Comparison of ENCODE assay signal across 14 mouse cellular contexts in genomic region chr2:50101152-50101450, GRCm38 (mm10). TPM values are rescaled to one million over a fixed set of nuclear protein-coding genes. Genes with fewer than 3 reads are reported as not detected.
DNase-seq lines count a peak whose midpoint lies in the region; ATAC-seq and TF ChIP-seq lines count a peak whose summit lies in the region.
"Had no signal": no experiment of that assay in that cellular context is flagged by ENCODE, and none has a peak within 500 bp of the region (broad histone marks: within the 10 kb centered on the region; RNA-seq: fewer than 3 reads in every experiment).

No protein-coding gene starts in this region.

- H3K4me3 ChIP-seq in forebrain, embryonic 10.5 days: no peak overlapping the region
- H3K4me3 ChIP-seq in forebrain, postnatal 0 days (ENCODE audit: low read depth, low read length): no peak overlapping the region
- H3K4me3 ChIP-seq in kidney, embryonic 16.5 days (ENCODE audit: low read length): no peak overlapping the region
- no peak overlapping the region for H3K4me3 ChIP-seq in midbrain, embryonic 11.5 days (ENCODE audit: low read depth, low read length)
- no peak overlapping the region for H3K4me3 ChIP-seq in stomach, embryonic 16.5 days (replicated peaks; ENCODE audit: low read length)
- no peak overlapping the region for H3K4me3 ChIP-seq in liver, embryonic 11.5 days (ENCODE audit: low read depth, low read length)
- H3K4me3 ChIP-seq: liver, embryonic 13.5 days had no signal

- H3K36me3 ChIP-seq in forebrain, embryonic 10.5 days (replicated peaks): no peaks in the 10 kb centered on the region
- no peaks in the 10 kb centered on the region for H3K36me3 ChIP-seq in forebrain, postnatal 0 days (ENCODE audit: insufficient read depth)
- H3K36me3 ChIP-seq in kidney, embryonic 16.5 days (ENCODE audit: insufficient read depth, low read length): no peaks in the 10 kb centered on the region
- no peaks in the 10 kb centered on the region for H3K36me3 ChIP-seq in midbrain, embryonic 11.5 days (ENCODE audit: control insufficient read depth, insufficient read depth, low read length)
- no peaks in the 10 kb centered on the region for H3K36me3 ChIP-seq in stomach, embryonic 16.5 days (ENCODE audit: control insufficient read depth, insufficient read depth, low read length)
- no peaks in the 10 kb centered on the region for H3K36me3 ChIP-seq in liver, embryonic 11.5 days (ENCODE audit: control insufficient read depth, insufficient read depth, low read length)
- H3K36me3 ChIP-seq: liver, embryonic 13.5 days had no signal

- H3K27me3 ChIP-seq in forebrain, embryonic 10.5 days (ENCODE audit: poor library complexity, severe bottlenecking): no peaks in the 10 kb centered on the region
- H3K27me3 ChIP-seq in forebrain, postnatal 0 days (ENCODE audit: insufficient read depth, low read length): no peaks in the 10 kb centered on the region
- H3K27me3 ChIP-seq in kidney, embryonic 16.5 days (ENCODE audit: insufficient read depth, low read length): no peaks in the 10 kb centered on the region
- H3K27me3 ChIP-seq in midbrain, embryonic 11.5 days (ENCODE audit: control insufficient read depth, insufficient read depth, low read length): no peaks in the 10 kb centered on the region
- no peaks in the 10 kb centered on the region for H3K27me3 ChIP-seq in stomach, embryonic 16.5 days (ENCODE audit: control insufficient read depth, insufficient read depth, low read length)
- H3K27me3 ChIP-seq in liver, embryonic 11.5 days (replicated peaks; ENCODE audit: control insufficient read depth, insufficient read depth, low read length): no peaks in the 10 kb centered on the region
- H3K27me3 ChIP-seq: liver, embryonic 13.5 days; megakaryocyte, embryonic 14.5 days had no signal

- DNase-seq in forebrain, embryonic 10.5 days (ENCODE audit: extremely low spot score, low spot score): no peak
- DNase-seq in forebrain, postnatal 0 days: no peak
- no peak for DNase-seq in kidney, postnatal 14 days
- no peak for DNase-seq in midbrain, embryonic 11.5 days (ENCODE audit: low spot score, missing footprints)
- no peak for DNase-seq in liver, embryonic 11.5 days (ENCODE audit: low spot score)
- no peak for DNase-seq in liver
- DNase-seq: adrenal gland, postnatal 14 days; layer of hippocampus, postnatal 36 days; liver, embryonic 13.5 days; right cerebral cortex, postnatal 25 days; thymus, adult 18-20 months had no signal

- H3K4me2 ChIP-seq in forebrain, postnatal 0 days (ENCODE audit: low read depth): no peak overlapping the region
- no peak overlapping the region for H3K4me2 ChIP-seq in kidney, embryonic 16.5 days (replicated peaks; ENCODE audit: low read depth, low read length)
- no peak overlapping the region for H3K4me2 ChIP-seq in midbrain, embryonic 11.5 days
- H3K4me2 ChIP-seq in stomach, embryonic 16.5 days (ENCODE audit: low read depth, low read length): no peak overlapping the region
- no peak overlapping the region for H3K4me2 ChIP-seq in liver, embryonic 11.5 days
- H3K4me2 ChIP-seq: liver, embryonic 13.5 days had no signal

- H3K27ac ChIP-seq in forebrain, embryonic 10.5 days: peak overlapping the region; percentile 26; the same call in 1 of the 2 replicates
- no peak overlapping the region for H3K27ac ChIP-seq in forebrain, postnatal 0 days (ENCODE audit: low read depth, low read length)
- peak overlapping the region; percentile 79 for H3K27ac ChIP-seq in kidney, embryonic 16.5 days (ENCODE audit: low read length)
- peak overlapping the region; percentile 51; the same call in 1 of the 2 replicates for H3K27ac ChIP-seq in midbrain, embryonic 11.5 days (ENCODE audit: low read depth, low read length)
- peak overlapping the region; percentile 86 for H3K27ac ChIP-seq in stomach, embryonic 16.5 days (ENCODE audit: low read length)
- no peak overlapping the region for H3K27ac ChIP-seq in liver, embryonic 11.5 days (ENCODE audit: low read depth, low read length)
- H3K27ac ChIP-seq: liver, embryonic 13.5 days had no signal

- no peak for ATAC-seq in forebrain, postnatal 0 days
- no peak for ATAC-seq in kidney, embryonic 16.5 days (ENCODE audit: low FRiP score, low TSS enrichment)
- peak; percentile 51 for ATAC-seq in midbrain, embryonic 11.5 days (ENCODE audit: low FRiP score)
- ATAC-seq in stomach, embryonic 16.5 days (ENCODE audit: insufficient read depth, low FRiP score): no peak
- no peak for ATAC-seq in liver, embryonic 11.5 days (replicated peaks; ENCODE audit: low FRiP score)

- no peaks in the 10 kb centered on the region for H3K9me3 ChIP-seq in forebrain, embryonic 10.5 days
- H3K9me3 ChIP-seq in forebrain, postnatal 0 days (ENCODE audit: low read length): no peaks in the 10 kb centered on the region
- no peaks in the 10 kb centered on the region for H3K9me3 ChIP-seq in kidney, embryonic 16.5 days (ENCODE audit: low read length)
- H3K9me3 ChIP-seq in midbrain, embryonic 11.5 days (ENCODE audit: control insufficient read depth, low read length): no peaks in the 10 kb centered on the region
- H3K9me3 ChIP-seq in stomach, embryonic 16.5 days (replicated peaks; ENCODE audit: control insufficient read depth, low read length): no peaks in the 10 kb centered on the region
- no peaks in the 10 kb centered on the region for H3K9me3 ChIP-seq in liver, embryonic 11.5 days (ENCODE audit: control insufficient read depth, low read length)
- H3K9me3 ChIP-seq: liver, embryonic 13.5 days; megakaryocyte, embryonic 14.5 days had no signal

- H3K9ac ChIP-seq in forebrain, postnatal 0 days: no peak overlapping the region
- H3K9ac ChIP-seq in kidney, embryonic 16.5 days (replicated peaks; ENCODE audit: low read length): no peak overlapping the region
- H3K9ac ChIP-seq in midbrain, embryonic 11.5 days (ENCODE audit: low read length): no peak overlapping the region
- H3K9ac ChIP-seq in stomach, embryonic 16.5 days (ENCODE audit: low read length): no peak overlapping the region
- no peak overlapping the region for H3K9ac ChIP-seq in liver, embryonic 11.5 days (ENCODE audit: low read depth, low read length)
- H3K9ac ChIP-seq: liver, embryonic 13.5 days had no signal

- peaks cover 42% of the 10 kb centered on the region for H3K4me1 ChIP-seq in forebrain, embryonic 10.5 days
- no peaks in the 10 kb centered on the region for H3K4me1 ChIP-seq in forebrain, postnatal 0 days (ENCODE audit: insufficient read depth)
- peaks cover 21% of the 10 kb centered on the region for H3K4me1 ChIP-seq in kidney, embryonic 16.5 days (ENCODE audit: insufficient read depth, low read length)
- peaks cover 19% of the 10 kb centered on the region for H3K4me1 ChIP-seq in midbrain, embryonic 11.5 days (ENCODE audit: control insufficient read depth, insufficient read depth, low read length)
- H3K4me1 ChIP-seq in stomach, embryonic 16.5 days (ENCODE audit: control insufficient read depth, insufficient read depth, low read length): peaks cover 12% of the 10 kb centered on the region; the same call in 1 of the 2 replicates
- H3K4me1 ChIP-seq in liver, embryonic 11.5 days (replicated peaks; ENCODE audit: control insufficient read depth, insufficient read depth, low read length): peaks cover 4% of the 10 kb centered on the region

- no peak for TF ChIP-seq CTCF in forebrain, postnatal 0 days (IDR thresholded peaks at IDR 0.05; ENCODE audit: low read depth)

- WGBS in forebrain, embryonic 10.5 days: 82% methylated on average over 1 of the region's 1 CpGs
- WGBS in forebrain, postnatal 0 days: 81% methylated on average over 1 of the region's 1 CpGs
- 84% methylated on average over 1 of the region's 1 CpGs for WGBS in kidney, embryonic 16.5 days
- 50% methylated on average over 1 of the region's 1 CpGs for whole genome bisulfite sequencing in midbrain, embryonic 11.5 days
- WGBS in stomach, embryonic 16.5 days: 81% methylated on average over 1 of the region's 1 CpGs
- 50% methylated on average over 1 of the region's 1 CpGs for WGBS in liver, embryonic 11.5 days

RNA-seq across cellular contexts. Expression of gene Lypd6, which starts 34.9 kb away (rescaled TPM):
- 3.9 and 5.5 TPM in 2 replicates for polyA plus RNA-seq in forebrain, embryonic 10.5 days (2016; fragmentation: Nextera tagmentation; extraction: Ambion mirVana)
- 12.2 and 19.2 TPM in 2 replicates for total RNA-seq in forebrain, postnatal 0 days (2014; rRNA removed)
- polyA plus RNA-seq in forebrain, postnatal 0 days (2015; fragmentation: Nextera tagmentation; extraction: Ambion mirVana): 14.1 and 17.2 TPM in 2 replicates
- 12.5 and 14.1 TPM in 2 replicates for polyA plus RNA-seq in kidney, embryonic 16.5 days (2015; fragmentation: Nextera tagmentation; extraction: Ambion mirVana)
- 3.5 and 4.7 TPM in 2 replicates for polyA plus RNA-seq in midbrain, embryonic 11.5 days (2014; fragmentation: Nextera tagmentation; extraction: Ambion mirVana)
- polyA plus RNA-seq in stomach, embryonic 16.5 days (2015; fragmentation: Nextera tagmentation; extraction: Ambion mirVana): 20.1 and 22.6 TPM in 2 replicates
- 1.8 and 2.5 TPM in 2 replicates for polyA plus RNA-seq in liver, embryonic 11.5 days (2014; fragmentation: Nextera tagmentation; extraction: Ambion mirVana)

Comparison
In these comparisons a context has a peak if more than half of its experiments do, and no peak if none do; other contexts are left out.
1. H3K27ac ChIP-seq: peak in forebrain, embryonic 10.5 days (single experiment), kidney, embryonic 16.5 days (single experiment), midbrain, embryonic 11.5 days (single experiment) and stomach, embryonic 16.5 days (single experiment); none in forebrain, postnatal 0 days (single experiment) and liver, embryonic 11.5 days (single experiment).